Mouse (Mus musculus) right cerebral cortex, postnatal 25 days (tissue): ENCODE measurements around the gene Crabp2.
A peak's percentile ranks its signal among the peaks of the same experiment; 100 is the strongest.

Source experiments
- DNase-seq: peaks from one replicate; pipeline ENCODE4 v3.0.0; 2022

The Crabp2 gene

GRCm38 (mm10) chr3:87986868-87987267, 38.4 kb downstream of the Crabp2 start:
- peak; percentile 81 for DNase-seq

- no peak for DNase-seq
Measured at GRCm38 (mm10) chr3:87987633-87988032, 39.2 kb downstream of the Crabp2 start.

DNA sequence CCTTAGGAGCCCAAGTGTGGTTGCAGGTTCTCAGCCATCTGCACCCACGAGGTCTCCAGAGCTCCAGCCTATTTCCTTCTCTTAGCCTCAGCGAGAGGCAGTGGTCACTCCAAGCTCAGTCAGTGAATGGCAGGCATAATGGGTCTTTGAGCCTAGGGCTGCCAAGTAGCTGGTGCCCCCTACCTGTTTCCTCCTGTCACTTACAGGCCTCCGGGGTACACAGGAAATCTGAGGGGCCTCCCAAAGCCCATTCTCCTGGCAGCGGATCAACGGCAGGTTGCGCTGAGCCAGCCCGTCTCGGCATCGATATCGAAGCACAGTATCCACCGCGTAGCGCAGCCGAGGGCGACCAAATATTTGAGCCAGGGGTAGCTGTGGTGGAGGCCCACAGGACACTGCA, 39.6 kb downstream of the Crabp2 start:
- DNase-seq, result no peak

DNA sequence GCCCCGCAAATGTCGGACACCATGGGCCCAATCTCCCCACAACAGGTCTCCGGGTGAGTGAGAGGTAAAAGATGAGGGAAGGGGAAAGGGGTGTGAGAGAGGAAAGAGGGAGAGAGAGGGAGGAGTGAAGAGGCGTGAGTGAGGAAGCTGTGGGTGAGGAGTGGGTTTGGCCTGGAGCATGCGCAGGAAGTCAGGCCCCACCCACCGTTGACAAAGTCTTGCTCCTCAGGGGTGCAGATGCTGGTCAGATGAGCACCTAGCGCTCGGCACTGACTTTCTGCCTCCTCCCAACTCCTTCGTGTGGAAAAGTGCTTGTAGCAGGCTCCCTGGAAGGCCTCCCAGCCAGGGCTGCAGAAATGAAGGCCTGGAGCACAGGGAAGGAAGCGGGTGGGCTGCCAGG, 41.5 kb downstream of the Crabp2 start:
- no peak for DNase-seq

GRCm38 (mm10) chr3:87993436-87993835, 45.0 kb downstream of the Crabp2 start:
- no peak for DNase-seq

DNA sequence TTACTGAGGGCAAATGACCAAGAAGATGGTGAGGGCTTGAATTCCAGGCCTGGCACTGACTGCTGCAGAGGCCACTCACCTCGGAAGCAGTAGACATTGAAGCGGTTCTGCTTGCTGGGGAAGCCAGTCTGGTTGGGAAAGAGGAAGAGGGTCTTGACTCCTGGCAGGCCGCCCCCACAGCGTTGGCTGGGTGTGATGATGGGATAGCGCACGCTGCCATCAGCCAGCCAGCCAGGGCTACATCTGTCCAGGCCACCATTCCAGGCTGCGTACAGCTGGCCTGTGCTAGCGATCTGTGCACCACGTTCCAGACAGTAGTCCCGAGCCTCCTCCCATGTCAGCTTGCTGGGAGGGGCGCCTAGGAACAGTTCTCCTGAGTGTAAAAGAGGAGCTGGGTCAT, 46.9 kb downstream of the Crabp2 start:
- DNase-seq, result no peak

- no peak for DNase-seq
Measured at GRCm38 (mm10) chr3:87996401-87996800, 47.9 kb downstream of the Crabp2 start.

DNA sequence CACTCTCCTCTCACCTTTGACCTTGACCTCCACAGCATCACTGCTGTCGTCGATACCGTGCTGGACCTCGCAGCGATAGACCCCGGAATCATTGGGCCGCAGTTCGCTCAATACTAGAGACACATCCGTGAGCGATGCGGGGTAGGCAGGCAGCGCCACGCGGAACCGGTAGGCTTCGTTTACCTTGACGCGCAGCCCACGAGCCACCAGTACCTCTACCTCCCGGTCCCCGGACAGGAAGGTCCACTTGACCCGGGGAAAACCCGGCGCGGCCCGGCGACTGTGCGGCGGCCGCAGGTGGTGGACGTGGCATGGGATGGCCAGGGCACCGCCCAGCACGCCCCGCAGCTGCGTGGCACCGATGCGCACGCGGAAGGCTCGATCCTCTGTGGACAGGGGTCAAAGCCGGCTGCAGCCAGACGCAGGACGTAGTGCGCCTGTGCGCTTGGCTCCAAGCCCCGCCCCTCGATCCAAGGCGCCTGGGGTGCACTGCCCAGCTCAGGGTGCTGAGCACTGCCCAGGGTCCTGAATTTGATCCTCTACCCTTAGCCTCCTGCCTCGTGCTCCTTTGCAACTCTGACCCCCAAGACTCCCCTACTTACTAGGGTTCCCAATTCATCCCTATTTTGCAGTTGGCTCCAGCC, 48.6 kb downstream of the Crabp2 start:
- DNase-seq, result no peak

- no peak for DNase-seq
Measured at GRCm38 (mm10) chr3:87998747-87999146, 50.3 kb downstream of the Crabp2 start.

DNA sequence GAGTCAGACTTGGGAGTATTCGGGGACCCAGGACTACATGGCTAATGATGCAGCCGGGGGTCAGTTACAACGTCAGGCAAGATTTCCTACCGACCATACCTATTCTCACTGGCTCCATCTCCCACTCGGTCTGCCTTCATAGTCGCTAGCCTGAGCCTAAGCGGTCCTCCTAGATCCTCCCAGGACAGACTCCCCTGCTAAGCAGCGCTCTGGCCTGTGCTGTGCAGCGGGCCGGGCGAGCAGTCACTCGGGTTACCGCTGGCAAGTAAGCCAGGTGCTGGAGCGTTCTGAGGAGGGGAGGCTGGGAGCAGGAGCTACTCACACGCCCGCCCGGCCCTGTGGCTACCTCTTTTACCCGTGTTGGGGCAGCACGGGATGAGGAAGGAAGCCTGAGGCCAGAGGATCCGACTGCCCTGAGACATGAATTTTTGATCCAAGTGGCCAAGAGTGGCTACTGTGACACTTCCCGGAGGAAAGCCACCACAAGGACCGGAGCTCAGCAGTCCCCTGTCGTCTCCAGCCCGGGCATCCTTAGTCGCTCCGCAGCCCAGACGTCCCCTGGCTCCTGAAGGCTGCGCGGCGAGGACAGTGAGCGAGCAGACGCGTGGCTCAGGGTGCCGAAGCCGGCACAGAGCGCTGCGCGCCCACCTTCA, 50.9 kb downstream of the Crabp2 start:
- no peak for DNase-seq

DNA sequence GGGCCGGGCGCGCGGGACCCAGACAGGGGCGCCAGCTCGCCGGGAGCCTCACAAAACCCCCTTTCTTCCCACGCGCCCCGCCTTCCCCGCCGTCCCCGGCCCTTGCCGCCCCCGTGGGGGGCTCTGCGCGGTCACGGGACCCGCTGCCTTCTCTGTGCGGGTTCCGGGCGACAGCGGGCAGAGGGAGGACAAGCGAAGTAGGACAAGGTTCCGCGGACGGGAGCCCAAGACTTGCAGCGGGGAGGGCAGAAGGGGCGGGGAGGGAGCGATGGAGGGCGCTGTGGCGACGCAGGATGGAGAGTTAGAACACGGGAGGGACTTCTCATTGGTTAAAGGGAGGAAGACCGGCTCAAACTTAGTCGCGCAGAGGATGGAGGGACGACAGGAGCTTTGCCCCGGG, 51.7 kb downstream of the Crabp2 start, which contains the start of gene Bcan:
Bcan (minus strand) TSS at position 50 of the 400 bp plus-strand sequence.
- peak; percentile 67 for DNase-seq

- no peak for DNase-seq
Measured at GRCm38 (mm10) chr3:88000816-88001595, 52.5 kb downstream of the Crabp2 start.

GRCm38 (mm10) chr3:88002291-88002976, 54.0 kb downstream of the Crabp2 start:
- DNase-seq, result no peak
